Mouse (Mus musculus): ENCODE data around the gene Cox5a. TPM values are rescaled to one million over a fixed set of nuclear protein-coding genes. Genes with fewer than 3 reads are reported as not detected.

Cox5a gene
- polyA plus RNA-seq, 1 experiment, result 401 TPM

DNA sequence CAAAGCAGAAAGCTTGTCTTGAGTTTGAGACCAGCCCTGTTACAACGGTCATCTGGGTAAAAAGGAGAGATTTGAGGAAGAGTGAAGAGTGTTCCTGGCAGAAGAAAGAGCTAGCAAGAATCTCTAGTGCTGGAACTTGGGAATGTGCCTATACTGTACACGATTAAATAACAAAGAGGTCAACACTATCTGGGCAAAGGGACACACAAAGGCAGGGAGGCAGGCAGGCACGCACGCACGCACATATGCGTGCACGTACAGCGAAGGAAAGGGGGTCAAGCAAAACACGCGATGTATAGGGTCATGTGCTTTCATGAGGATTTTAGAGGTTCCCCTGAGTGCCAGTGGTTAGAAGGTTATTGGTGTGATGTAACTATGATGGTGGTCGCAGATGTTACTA is 32.0 kb downstream of the Cox5a start:
- no peak overlapping the region for H3K27ac ChIP-seq (ENCODE audit: insufficient read depth, low read length)
- peaks cover 3% of the 10 kb centered on the region; the same call in 1 of the 2 replicates for H3K4me1 ChIP-seq (ENCODE audit: control insufficient read depth, insufficient read depth, low read length)
- TF ChIP-seq POLR2A (IDR thresholded peaks at IDR 0.05; ENCODE audit: extremely low read depth, insufficient read depth, low read length) (no peak), CTCF (IDR thresholded peaks at IDR 0.05; ENCODE audit: extremely low read depth, insufficient read depth, low read length) (no peak)
- no peak overlapping the region for H3K4me3 ChIP-seq (ENCODE audit: insufficient read depth, low read length)

DNA sequence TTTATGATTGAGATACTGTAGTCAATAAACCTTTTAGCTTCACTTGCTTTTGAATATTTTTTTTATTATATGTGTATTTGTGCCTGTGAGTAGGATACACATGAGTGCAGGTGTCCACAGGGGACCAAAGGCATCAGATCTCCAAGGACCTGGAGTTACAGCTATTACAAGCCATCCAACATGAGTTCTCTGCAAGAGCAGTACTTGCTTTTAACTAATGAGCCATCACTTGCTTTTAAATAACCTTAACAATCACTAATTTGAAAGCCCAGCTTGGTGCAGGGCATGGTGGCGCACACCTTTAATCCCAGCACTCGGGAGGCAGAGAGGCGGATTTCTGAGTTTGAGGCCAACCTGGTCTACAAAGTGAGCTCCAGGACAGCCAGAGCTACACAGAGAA is 33.7 kb downstream of the Cox5a start:
- TF ChIP-seq POLR2A (IDR thresholded peaks at IDR 0.05; ENCODE audit: extremely low read depth, insufficient read depth, low read length), result no peak
- no peak for TF ChIP-seq CTCF (IDR thresholded peaks at IDR 0.05; ENCODE audit: extremely low read depth, insufficient read depth, low read length)
- Histone ChIP-seq H3K4me1 (ENCODE audit: control insufficient read depth, insufficient read depth, low read length) (peaks cover 3% of the 10 kb centered on the region; the same call in 1 of the 2 replicates), H3K4me3 (ENCODE audit: insufficient read depth, low read length) (no peak overlapping the region), H3K27ac (ENCODE audit: insufficient read depth, low read length) (no peak overlapping the region)

DNA sequence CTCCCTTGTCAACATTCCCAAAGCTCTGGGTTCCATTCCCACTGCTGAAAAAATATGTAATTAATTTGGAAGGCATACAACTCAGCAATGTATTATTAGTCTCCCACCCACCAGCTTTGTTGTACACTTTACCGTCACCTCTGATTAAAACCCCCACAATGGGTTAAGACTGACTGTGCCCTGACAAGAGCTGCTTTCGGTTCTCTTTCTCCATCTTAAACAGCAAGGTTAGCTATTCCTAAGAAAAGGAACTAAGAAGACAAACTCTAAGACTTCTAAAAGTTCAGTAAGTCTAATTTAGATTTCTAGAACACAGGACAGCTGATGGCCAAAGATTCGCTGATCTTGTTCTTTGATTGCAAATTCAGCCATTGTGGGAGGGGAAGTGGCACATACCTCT is 36.1 kb downstream of the Cox5a start:
- TF ChIP-seq CTCF (IDR thresholded peaks at IDR 0.05; ENCODE audit: extremely low read depth, insufficient read depth, low read length) (no peak), POLR2A (IDR thresholded peaks at IDR 0.05; ENCODE audit: extremely low read depth, insufficient read depth, low read length) (no peak)
- Histone ChIP-seq H3K27ac (ENCODE audit: insufficient read depth, low read length) (no peak overlapping the region), H3K4me3 (ENCODE audit: insufficient read depth, low read length) (no peak overlapping the region), H3K4me1 (ENCODE audit: control insufficient read depth, insufficient read depth, low read length) (peaks cover 6% of the 10 kb centered on the region; the same call in 1 of the 2 replicates)

DNA sequence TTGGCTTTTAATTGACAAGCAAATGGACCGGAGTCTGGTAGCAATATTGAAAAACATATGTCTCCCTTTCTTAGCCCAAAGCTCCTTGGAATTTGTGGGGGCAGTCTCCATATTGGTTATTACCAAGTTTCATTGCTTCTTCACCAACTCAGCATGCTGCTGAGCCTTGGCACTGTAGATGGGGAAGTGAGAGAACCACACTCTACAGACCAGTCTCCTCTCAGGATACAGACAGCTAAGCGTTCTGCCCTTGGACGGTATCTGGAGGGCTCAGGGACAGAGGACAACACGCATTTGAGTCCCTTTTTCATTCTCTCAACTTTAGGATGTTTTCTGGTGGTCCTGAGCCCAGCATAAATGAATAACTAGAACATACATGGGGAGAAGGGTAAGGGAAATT is 37.6 kb downstream of the Cox5a start:
- H3K27ac ChIP-seq (ENCODE audit: insufficient read depth, low read length), result 0 out of 2 replicates have a peak overlapping the region, but pooled peaks have one; percentile 3
- TF ChIP-seq CTCF (IDR thresholded peaks at IDR 0.05; ENCODE audit: extremely low read depth, insufficient read depth, low read length) (no peak), POLR2A (IDR thresholded peaks at IDR 0.05; ENCODE audit: extremely low read depth, insufficient read depth, low read length) (no peak)
- H3K4me1 ChIP-seq (ENCODE audit: control insufficient read depth, insufficient read depth, low read length), result peaks cover 7% of the 10 kb centered on the region; the same call in 1 of the 2 replicates
- no peak overlapping the region for H3K4me3 ChIP-seq (ENCODE audit: insufficient read depth, low read length)

DNA sequence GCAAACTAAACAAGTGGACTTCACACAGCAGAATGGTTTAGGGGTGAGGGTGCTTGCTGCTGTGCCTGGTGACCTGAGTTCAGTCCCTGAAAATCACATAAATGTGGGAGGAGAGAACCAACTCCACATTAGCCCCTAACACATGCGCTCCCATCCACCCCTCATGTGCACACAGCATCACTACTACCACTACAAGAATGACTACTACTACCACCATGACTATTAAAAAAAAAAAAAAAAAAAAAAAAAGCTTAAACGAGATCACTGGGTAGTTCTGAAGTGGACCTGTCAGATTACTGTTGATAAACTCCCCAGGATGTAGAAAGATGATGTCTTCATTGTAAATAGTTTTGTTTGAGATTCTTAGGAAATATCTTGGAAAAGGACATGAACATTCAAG is 38.5 kb downstream of the Cox5a start:
- H3K27ac ChIP-seq (ENCODE audit: insufficient read depth, low read length), result no peak overlapping the region
- no peak overlapping the region for H3K4me3 ChIP-seq (ENCODE audit: insufficient read depth, low read length)

DNA sequence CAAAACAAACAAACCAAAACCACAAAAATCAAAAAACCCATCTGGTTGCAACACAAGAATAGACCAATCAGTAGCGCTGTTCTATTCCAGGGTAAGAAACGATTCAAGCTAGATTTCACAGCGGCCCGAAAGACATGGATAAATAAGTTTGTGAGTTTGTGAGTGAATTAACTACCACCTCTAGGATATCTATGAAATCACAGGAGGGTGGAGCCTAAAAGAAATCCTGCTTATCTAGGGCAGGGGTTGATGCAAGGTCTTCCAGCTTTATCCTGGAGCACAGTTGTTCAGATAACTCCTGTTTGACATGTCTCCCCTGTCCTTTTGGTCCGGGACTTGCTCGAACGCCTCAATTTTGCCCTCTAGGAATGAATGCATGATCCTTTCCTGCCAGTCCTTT is 39.2 kb downstream of the Cox5a start:
- H3K4me1 ChIP-seq (ENCODE audit: control insufficient read depth, insufficient read depth, low read length), result peaks cover 8% of the 10 kb centered on the region; the same call in 1 of the 2 replicates
- TF ChIP-seq POLR2A (IDR thresholded peaks at IDR 0.05; ENCODE audit: extremely low read depth, insufficient read depth, low read length) (no peak), CTCF (IDR thresholded peaks at IDR 0.05; ENCODE audit: extremely low read depth, insufficient read depth, low read length) (no peak)
- peak overlapping the region; percentile 63 for H3K27ac ChIP-seq (ENCODE audit: insufficient read depth, low read length)
- peak overlapping the region; percentile 59 for H3K4me3 ChIP-seq (ENCODE audit: insufficient read depth, low read length)

More for the DNA sequence above, 38.5 kb downstream of the Cox5a start:
- peaks cover 8% of the 10 kb centered on the region; the same call in 1 of the 2 replicates for H3K4me1 ChIP-seq (ENCODE audit: control insufficient read depth, insufficient read depth, low read length)
- no peak for TF ChIP-seq CTCF (IDR thresholded peaks at IDR 0.05; ENCODE audit: extremely low read depth, insufficient read depth, low read length)
- TF ChIP-seq POLR2A (IDR thresholded peaks at IDR 0.05; ENCODE audit: extremely low read depth, insufficient read depth, low read length), result no peak

DNA sequence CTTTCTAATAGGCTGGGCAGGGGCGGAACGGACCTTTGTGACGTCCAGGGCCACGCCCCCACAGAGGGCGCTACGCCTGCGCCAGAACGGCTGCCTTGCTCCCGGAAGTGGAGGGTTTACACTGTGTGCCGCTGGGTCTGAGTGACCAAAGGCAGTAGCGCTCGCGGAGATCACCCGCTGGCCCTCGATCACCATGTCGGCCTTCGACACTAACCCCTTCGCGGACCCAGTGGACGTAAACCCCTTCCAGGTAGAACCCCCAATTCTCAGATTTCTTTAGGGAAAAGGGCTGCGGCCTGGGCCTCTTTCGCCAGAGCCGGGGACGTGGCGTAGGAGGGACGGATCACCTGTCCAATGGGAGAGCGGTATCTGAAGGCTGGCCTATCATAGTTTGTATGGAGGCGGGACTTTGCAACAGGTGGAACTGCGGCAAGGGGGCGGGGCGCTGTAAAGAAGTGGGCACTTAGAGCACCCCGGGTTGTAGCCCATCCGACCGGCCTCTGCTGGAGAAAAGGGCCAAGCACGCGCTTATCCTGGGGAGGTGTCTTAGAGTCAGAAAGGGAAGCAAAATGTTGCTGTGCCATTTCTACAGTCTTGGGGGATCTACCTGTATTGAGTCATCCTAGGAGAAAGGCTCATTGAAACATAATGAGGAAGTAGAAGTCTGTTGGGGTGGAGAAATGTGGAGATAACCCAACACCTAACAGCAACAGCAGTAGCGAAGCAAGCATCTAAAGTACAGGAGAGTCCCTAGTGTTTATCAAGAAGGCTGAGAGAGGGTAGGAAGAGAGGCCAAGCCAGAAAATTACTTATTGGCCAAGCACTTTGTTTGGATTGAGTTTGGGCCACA is 40.0 kb downstream of the Cox5a start, which contains the start of gene Scamp2:
Gene Scamp2, plus strand, starts transcription at position 83 of the 850 bp plus-strand sequence.
- peak within 1 kb of the TSS; percentile 59 for H3K4me3 ChIP-seq (ENCODE audit: insufficient read depth, low read length)
- TF ChIP-seq CTCF (IDR thresholded peaks at IDR 0.05; ENCODE audit: extremely low read depth, insufficient read depth, low read length) (no peak), POLR2A (IDR thresholded peaks at IDR 0.05; ENCODE audit: extremely low read depth, insufficient read depth, low read length) (peak; percentile 86)
- peaks cover 9% of the 10 kb centered on the region; the same call in 1 of the 2 replicates for H3K4me1 ChIP-seq (ENCODE audit: control insufficient read depth, insufficient read depth, low read length)
- peak within 1 kb of the TSS; percentile 69 for H3K27ac ChIP-seq (ENCODE audit: insufficient read depth, low read length)

DNA sequence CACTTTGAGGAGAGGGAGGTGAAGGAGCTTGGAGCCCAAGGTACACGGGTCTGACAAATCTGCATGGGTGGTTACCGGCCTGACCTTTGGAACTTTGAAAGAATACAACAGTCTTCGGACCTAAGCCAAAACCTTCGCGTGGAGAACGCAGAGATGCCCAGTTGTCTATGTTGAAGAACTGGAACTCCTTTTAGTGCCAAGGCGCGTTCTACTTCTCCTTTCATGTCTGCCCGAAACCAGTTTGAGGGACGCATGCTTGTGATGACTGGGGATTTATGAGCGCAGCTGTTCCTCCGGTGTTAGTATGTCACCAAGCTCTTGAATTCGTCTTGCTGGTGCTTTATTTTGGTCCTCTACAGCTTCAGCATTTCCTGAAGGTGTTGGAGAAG is 40.6 kb downstream of the Cox5a start:
- TF ChIP-seq CTCF (IDR thresholded peaks at IDR 0.05; ENCODE audit: extremely low read depth, insufficient read depth, low read length), result no peak
- no peak for TF ChIP-seq POLR2A (IDR thresholded peaks at IDR 0.05; ENCODE audit: extremely low read depth, insufficient read depth, low read length)
- H3K27ac ChIP-seq (ENCODE audit: insufficient read depth, low read length), result no peak overlapping the region
- H3K4me3 ChIP-seq (ENCODE audit: insufficient read depth, low read length), result peak overlapping the region; percentile 59; the same call in 1 of the 2 replicates
- peaks cover 13% of the 10 kb centered on the region; the same call in 1 of the 2 replicates for H3K4me1 ChIP-seq (ENCODE audit: control insufficient read depth, insufficient read depth, low read length)

DNA sequence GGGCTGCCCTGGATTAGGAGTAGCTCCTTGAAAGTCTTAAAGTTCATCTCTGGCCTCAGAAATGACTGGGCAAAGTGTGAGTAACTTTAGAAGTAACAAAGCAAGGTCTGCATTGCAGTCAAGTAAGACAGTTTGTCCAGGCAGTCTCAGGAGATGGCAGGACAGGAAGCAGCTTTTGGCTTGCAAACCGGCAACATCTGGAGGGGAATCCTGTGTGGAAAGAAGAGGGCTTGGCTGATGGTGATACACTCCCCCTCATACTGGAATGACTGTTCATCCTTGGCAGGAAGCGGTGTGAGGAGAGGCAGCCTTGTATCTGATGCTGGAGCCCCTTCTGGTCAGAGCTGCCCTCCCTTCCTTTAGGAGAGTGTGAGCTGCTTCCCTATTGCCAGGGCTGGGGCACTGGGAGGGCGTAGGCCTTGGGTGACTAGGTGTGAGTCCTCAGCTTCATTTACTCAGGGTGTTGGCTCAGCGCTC is 41.9 kb downstream of the Cox5a start:
- TF ChIP-seq CTCF (IDR thresholded peaks at IDR 0.05; ENCODE audit: extremely low read depth, insufficient read depth, low read length), result no peak
- TF ChIP-seq POLR2A (IDR thresholded peaks at IDR 0.05; ENCODE audit: extremely low read depth, insufficient read depth, low read length), result no peak

More for the DNA sequence above, 41.9 kb downstream of the Cox5a start:
- Histone ChIP-seq H3K4me1 (ENCODE audit: control insufficient read depth, insufficient read depth, low read length) (peaks cover 15% of the 10 kb centered on the region), H3K4me3 (ENCODE audit: insufficient read depth, low read length) (no peak overlapping the region), H3K27ac (ENCODE audit: insufficient read depth, low read length) (no peak overlapping the region)

Data from cortical plate, adult 2 months (tissue).